Mouse (Mus musculus) left cerebral cortex, postnatal 4 days (tissue): ENCODE measurements around the gene Ear6. TPM values are rescaled to one million over a fixed set of nuclear protein-coding genes. Genes with fewer than 3 reads are reported as not detected.
"Not testable (repeated sequence)": the region's sequence is repeated elsewhere in the genome, so short reads cannot be mapped to it uniquely, and the experiment has no call there.

Experiments
- DNase-seq: peaks from one replicate; pipeline ENCODE4 v3.0.0-alpha.2; 2022
- intact Hi-C: fragments of 180-260 bp; cut with DNase I; formaldehyde crosslinking; loops from one replicate; pipeline ENCODE4 v1.15.1; 2025
- total RNA-seq, 2 experiments: library from RNA; stranded (reverse); gene quantifications; 2 replicates each; pipeline ENCODE4 v1.2.3; 2021

The Ear6 gene
- not detected for total RNA-seq

DNA sequence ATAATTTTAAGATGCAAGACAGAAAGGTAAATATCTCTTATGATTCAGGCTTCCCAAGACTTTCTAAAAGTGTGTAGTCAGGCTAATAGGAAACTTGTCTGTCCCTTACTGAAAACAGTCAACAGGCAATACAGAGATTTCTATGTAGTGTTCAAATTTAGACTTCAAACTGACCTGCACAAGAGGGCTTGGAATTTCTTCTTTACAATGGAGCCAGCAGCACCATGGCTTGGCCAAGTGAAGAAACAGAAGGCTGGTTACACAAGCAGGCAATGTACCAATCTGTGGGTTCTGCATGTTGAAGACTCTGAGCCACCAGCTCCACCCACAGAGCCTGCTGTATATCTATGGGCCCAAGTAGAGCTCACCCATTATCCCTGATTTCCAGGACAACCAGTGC, at the start of gene Ear6:
TSS of gene Ear6 (plus strand) at position 301 of the 400 bp plus-strand sequence.
- intact Hi-C loops, result no loop called here
- DNase-seq, result no peak

- DNase-seq, result no peak
- intact Hi-C loops, result no loop called here
These were observed 26.9 kb upstream of the Ear6 start for GRCm38 (mm10) chr14:51826625-51827024.

DNA sequence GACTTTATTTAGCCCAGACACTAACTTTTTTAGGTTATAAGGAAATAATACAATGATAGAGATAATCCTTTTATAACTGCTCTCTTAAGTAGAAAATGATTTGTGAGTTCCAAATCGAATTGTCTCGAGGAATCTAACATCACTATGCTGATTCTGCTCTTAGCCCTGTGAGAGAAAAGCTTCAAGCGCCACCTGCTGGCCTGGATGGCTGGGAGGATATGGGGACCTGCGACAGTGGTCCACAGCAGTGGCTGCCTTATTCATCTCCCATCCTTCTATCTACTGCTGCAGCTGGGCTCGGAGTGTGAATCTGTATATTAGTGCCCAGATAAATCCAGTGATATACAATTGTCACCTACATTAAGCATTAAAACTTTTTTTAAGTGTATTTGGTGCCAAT, 25.7 kb upstream of the Ear6 start:
- intact Hi-C loops, result not testable (repeated sequence)
- DNase-seq, result peak; percentile 20

- intact Hi-C loops, result no loop called here
- DNase-seq, result no peak
These were observed 24.3 kb upstream of the Ear6 start for GRCm38 (mm10) chr14:51829188-51829587.

DNA sequence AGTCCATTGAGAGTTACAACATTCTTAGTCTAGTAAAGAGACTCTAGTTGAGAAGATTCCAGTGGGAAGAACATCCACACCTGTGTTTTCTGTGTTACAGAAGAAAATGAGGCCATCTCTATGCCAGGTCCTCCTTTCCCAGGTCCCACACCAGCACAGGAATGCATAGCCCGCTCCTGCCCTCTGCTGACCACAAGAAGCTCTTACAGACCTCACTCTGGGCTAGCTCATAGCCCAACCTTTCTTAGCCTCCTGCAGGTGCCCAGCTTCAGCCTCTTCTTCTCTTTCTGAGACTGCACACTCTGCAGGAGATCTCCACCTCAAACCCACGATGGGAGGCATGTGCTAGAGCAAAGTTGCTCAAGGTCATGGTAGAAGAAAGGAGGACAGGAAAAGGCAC, 15.0 kb upstream of the Ear6 start:
- intact Hi-C loops, result not testable (repeated sequence)
- DNase-seq, result peak; percentile 5

GRCm38 (mm10) chr14:51842250-51842649, 11.2 kb upstream of the Ear6 start:
- intact Hi-C loops, result no loop called here
- no peak for DNase-seq

DNA sequence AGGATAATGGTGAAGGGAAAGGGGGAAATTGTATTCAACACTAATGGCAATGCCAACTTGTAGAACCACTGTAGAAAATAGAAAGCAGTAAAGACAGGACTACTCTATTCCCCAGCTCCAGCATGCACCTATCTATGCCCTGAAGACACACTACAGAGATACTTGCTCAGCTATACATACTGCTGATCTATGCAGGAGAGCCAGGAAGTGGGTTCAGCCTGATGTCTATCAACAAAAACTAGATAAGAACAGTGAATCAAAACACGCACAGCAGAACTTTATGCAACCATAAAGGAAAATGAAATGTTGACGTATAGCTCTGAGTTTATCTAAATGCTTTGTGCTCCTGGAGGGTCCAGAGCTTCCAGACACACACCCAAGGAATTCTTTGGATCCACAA, 10.7 kb upstream of the Ear6 start:
- intact Hi-C loops, result no loop called here
- DNase-seq, result no peak

DNA sequence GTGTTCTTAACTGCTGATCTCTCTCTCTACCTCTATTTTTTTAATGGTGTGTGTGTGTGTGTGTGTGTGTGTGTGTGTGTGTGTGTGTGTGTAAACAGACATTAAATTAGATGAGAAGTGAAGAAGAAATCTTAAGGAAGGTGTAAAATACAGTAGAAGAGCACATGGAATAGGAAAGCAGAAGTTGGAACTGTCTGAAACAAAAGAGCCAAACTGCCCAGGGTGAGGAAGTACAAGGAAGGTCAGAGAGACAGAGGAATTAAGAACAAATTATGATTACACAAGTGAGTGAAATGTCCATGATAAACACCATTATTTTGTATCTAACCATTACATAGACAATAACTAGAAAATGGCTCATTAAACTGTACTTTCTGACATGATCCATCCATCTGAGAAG, 9.6 kb upstream of the Ear6 start:
- DNase-seq, result no peak
- intact Hi-C loops, result no loop called here

DNA sequence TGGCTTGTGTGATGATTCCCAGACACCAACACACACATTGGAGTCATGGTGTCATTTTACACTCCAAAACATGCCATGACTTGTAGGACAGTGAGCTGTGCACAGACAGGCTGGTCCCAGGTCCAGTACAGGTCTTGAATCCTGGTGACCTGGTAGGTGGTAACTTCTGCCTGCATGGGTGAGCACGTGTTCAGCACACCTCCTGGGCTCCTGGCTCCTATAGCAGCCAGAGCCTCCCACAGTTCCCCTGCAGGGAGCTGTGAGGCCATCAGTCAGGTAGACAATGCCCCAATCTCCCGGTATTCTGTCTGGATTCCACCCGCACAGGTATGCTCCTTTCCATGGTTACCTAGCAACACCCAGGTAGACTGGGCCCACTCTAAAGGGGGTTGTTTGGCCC, 6.9 kb upstream of the Ear6 start:
- no peak for DNase-seq
- intact Hi-C loops, result no loop called here

DNA sequence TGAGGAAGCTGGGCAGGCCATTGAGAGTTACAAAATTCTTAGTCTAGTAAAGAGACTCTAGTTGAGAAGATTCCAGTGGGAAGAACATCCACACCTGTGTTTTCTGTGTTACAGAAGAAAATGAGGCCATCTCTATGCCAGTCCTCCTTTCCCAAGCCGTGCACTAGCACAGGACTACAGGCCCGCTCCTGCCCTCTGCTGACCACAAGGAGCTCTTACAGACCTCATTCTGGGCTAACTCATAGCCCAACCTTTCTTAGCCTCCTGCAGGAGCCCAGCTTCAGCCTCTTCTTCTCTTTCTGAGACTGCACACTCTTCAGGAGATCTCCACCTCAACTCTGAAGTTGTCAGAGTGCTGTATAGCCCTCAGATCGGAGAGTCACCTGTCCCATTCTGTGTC, 2.5 kb upstream of the Ear6 start:
- DNase-seq, intact Hi-C loops: not testable (repeated sequence)

DNA sequence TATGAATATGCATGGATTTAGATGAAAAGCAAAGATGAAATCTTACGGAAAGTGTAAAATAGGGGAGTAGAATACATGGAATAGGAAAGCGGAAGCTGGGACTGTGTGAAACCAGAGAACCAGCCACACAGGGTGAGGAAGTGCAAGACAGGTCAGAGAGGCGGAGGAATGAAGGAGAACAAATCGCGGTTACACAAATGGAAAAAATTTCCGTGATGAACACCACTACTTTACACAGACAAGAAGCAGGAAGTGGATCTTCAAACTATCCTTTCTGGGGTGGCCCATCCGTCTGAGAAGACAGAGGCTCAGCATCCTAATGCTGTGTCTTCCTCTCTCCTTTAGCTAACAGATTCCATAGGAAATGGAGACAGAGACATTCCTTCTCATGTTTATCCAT, 1.8 kb downstream of the Ear6 start:
- DNase-seq, intact Hi-C loops: not testable (repeated sequence)

DNA sequence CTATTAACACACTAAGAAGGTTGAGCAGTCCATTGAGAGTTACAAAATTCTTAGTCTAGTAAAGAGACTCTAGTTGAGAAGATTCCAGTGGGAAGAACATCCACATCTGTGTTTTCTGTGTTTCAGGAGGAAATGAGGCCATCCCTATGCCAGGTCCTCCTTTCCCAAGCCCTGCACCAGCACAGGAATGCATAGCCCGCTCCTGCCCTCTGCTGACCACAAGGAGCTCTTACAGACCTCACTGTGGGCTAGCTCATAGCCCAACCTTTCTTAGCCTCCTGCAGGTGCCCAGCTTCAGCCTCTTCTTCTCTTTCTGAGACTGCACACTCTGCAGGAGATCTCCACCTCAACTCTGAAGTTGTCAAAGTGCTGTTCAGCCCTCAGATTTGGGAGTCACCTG, 10.1 kb downstream of the Ear6 start:
- intact Hi-C loops, result not testable (repeated sequence)
- DNase-seq, result peak; percentile 23

GRCm38 (mm10) chr14:51870756-51871155, 17.3 kb downstream of the Ear6 start:
- intact Hi-C loops, result loop anchor here (10.0 kb wide), 1 partner anchor 766 kb away; no protein-coding TSS in a partner anchor
- DNase-seq, result no peak

GRCm38 (mm10) chr14:51871741-51872140, 18.2 kb downstream of the Ear6 start:
- DNase-seq, result no peak
- intact Hi-C loops, result loop anchor here (10.0 kb wide), 1 partner anchor 767 kb away; no protein-coding TSS in a partner anchor

- intact Hi-C loops, result loop anchor here (10.0 kb wide), 1 partner anchor 773 kb away; no protein-coding TSS in a partner anchor
- no peak for DNase-seq
These were observed 24.0 kb downstream of the Ear6 start for GRCm38 (mm10) chr14:51877517-51877916.

GRCm38 (mm10) chr14:51883527-51884030, 30.1 kb downstream of the Ear6 start:
- intact Hi-C loops, result no loop called here
- DNase-seq, result peak; percentile 66

DNA sequence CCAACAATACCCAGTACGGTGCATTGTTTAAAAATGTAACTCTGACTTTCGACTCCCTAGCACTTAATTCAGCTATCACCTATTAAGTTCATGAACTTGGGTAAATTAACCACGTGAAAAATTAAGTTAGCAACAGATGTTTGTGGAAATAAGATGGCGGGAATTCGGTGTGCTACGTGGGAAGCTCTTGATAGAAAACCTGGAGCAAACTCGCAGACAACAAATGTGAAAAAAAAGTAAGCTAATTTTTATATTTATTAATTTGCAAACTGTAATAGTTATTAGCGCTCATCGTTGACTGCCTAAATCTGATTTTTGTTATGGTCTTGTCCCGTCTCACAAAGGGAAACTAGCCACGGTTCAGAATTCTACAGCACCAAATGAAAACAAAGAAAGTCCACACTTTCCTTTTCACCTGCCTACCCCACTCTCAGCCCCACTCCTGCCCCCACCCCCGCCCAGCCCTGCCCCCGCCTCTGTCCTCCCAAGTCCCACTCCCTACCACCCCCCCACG, 30.6 kb downstream of the Ear6 start:
- intact Hi-C loops, result no loop called here
- DNase-seq, result no peak

GRCm38 (mm10) chr14:51884598-51885331, 31.3 kb downstream of the Ear6 start, which contains the start of gene Mettl17:
Gene Mettl17, plus strand, starts transcription at chr14:51884842.
- DNase-seq, result peak; percentile 97
- intact Hi-C loops, result no loop called here

DNA sequence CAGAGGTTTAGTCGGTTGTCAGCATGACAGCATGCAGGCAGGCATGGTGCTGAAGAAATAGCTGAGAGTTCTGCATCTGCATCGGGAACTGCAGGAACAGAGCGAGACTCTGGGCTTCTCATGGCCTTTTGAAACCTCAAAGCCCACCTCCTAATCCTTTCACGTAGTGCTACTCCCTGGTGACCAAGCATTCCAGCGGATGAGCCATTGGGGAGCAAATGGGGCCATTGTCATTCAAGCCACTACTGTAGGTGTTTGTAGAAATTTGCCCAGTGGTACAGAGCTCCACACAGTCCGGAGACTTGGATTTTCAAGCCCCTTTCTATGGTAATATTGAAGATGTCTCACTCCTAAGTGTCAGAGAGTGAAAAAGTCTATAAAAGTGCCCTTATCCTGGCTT, 32.6 kb downstream of the Ear6 start:
- DNase-seq, result no peak
- intact Hi-C loops, result no loop called here

- DNase-seq, result no peak
- intact Hi-C loops, result loop anchor here (5.0 kb wide), 1 partner anchor 117 kb away; no protein-coding TSS in a partner anchor
These were observed 36.3 kb downstream of the Ear6 start for GRCm38 (mm10) chr14:51889833-51890232.

GRCm38 (mm10) chr14:51892191-51892939, 38.9 kb downstream of the Ear6 start, which contains the start of gene Slc39a2:
Gene Slc39a2, plus strand, starts transcription at chr14:51892889.
- no peak for DNase-seq
- intact Hi-C loops, result loop anchor here (5.0 kb wide), 1 partner anchor 115 kb away; no protein-coding TSS in a partner anchor
